Mouse (Mus musculus) effector memory CD4-positive, alpha-beta T cell, adult 7 months (primary cell): ENCODE data around the gene Aprt. TPM values are rescaled to one million over a fixed set of nuclear protein-coding genes. Genes with fewer than 3 reads are reported as not detected.

Source experiments
- polyA plus RNA-seq: library from polyadenylated mRNA; unstranded; fragments of 100-300 nt; shearing (Covaris generic); gene quantifications from one replicate; pipeline ENCODE4 v1.2.1, GENCODE M21; 2017

The Aprt gene
- 185 TPM for polyA plus RNA-seq

DNA sequence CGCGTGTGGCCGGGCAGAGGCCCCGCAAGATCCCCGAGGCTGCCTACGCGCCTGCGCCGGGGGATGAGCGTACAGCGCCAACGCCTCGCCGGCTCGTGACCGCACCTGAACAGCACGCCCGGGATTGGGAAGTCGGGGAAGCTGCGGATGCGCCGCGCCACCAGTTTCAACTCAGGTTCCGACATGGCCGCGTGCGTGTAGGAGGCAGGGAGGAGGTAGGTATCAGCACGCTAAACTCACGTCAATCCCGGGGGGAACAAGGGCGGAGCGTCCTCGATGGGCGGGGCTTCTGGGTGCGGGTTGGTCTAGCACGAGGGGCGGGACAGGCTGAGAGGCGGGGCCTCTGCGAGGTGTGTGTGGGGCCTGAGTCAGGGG, at the start of gene Aprt:
Aprt (minus strand) TSS at position 262 of the 375 bp plus-strand sequence.

DNA sequence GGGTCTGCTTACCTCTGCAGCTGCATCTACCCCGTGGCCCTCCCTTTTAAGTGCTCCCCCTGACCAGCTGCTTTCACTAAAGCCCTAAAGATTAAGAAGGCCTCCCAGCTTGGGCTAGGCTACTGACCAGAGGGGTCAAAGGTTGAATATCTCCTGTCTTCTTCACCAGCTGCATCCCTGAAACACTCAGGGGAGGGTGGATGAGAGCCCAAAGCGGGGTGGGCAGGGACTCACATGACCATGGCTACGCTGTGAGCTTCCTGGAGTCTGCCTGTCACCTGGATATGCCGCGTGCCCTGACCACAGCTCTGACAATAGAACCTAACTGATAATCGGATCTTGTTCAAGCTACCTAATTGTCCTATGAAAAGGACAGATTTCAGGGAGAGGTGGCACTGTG, 46.0 kb upstream of the Aprt start, which contains the start of gene Pabpn1l:
Pabpn1l (minus strand) TSS at position 13 of the 400 bp plus-strand sequence.

DNA sequence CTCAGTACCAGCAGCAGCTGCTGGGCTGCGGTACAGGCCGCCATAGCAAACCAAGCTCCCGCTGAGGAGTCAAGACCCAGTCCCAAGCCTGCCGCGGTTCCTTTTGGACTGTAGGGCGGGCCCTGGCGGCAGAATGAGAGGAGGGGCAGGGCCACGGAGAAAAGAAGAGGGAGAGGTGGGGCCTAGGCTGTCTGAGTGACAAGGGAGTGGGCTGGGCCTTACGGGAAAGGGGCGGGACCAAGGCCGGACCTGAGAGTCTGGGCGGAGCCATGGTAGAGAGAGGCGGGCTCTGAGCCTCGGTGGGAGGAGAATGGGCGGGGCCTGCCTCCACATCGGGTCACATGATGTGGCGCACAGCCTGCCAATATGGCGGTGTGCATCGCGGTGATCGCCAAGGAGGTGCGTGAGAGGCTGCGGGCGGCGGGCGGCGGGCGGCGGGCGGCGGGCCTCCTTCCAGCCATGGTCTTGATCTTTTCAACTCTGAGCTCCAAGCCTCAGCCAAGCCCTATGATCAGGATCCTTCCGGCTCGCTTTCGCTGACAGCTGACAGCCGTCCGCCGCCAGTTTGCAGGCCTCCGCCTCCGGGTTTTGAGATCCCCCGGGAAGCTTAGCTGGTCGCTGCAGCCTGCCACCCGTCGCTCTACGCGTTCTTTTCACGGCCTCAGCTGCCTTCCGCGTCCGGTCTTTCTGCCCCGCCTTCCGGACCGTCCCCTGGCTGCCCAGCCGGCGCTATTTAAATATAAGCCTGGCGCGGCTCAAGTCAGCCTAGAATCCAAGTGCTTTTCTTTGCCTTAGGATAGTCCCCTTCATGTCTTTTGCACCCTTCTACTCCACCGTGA, 34.8 kb upstream of the Aprt start, which contains the start of the genes Galns and Trappc2l:
Galns (minus strand) TSS at position 169 of the 839 bp plus-strand sequence.
Trappc2l (plus strand) TSS at position 346 of the 839 bp plus-strand sequence.

DNA sequence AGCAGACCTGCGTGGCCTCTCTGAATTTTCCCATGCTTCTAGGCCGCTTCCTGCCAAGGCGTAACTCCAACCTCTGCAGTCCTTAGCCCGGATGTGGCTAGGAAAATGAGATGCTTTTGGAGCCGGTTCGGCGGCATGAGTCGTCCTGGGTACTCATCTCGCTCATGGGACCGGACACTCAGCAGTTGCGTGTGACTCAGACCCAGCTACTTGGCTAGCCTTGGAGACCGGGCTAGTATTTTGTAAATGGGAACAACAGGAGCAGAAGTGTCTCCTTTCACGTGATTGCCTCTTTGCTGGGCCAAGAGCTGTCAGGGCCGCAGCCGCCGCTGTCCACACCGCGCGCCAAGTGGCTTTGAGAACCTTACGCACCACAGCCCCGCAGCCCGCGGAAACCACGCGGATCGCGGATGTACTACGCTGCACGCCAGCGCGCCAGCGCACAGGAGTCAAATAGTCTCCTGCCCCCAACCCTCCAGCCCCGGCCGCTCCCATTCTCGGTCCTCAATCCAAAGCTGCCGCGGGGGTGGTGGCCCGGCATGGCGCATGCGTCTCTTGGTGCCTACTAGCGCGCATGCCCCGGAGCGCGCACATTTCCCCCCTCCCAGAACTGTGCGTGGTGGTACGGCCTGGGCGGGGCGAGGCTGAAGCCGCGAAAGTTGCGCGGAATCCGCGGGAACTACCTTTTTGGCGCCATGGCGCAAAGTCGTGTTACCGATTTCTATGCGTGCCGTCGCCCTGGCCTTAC, 9.2 kb downstream of the Aprt start, which contains the start of gene Cdt1:
Cdt1 (plus strand) TSS at position 655 of the 748 bp plus-strand sequence.

DNA sequence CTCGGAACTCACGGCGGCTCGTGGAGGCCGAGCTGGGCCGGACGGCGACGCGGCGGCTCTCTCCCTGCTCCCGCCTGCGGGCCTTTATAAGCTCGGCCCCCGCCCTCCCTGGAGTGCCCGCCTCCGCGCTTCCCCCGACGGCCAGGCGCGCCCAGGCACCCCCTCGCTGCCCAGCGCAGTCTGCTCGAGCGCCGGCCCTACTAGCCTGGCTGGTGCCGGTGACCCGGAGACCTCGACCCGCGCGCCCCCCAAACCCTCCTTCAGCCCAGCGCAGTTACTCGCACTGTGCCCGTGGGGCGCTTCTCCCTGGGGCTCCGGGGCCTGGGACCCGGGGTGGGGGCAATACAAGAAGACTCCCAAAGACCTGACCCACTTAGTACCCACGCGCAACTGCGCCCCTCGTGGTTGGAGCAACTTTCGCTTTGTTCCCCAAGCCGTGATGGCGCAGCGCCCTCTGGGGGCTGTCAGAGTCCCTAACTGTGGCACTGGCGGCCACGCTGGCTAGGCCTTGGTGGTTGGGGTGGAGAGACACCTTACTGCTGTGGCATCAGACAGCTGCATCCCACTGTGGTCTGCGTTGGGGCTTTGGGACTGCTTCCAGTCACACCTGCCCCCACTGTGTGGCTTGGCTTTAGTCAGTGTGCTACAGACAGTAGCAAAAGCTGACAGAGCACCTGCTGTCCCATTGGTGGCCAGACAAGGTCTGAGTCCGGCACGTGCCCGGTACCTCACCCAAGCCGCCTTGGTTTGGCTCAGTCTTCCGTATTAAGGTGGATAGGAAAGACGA, 25.3 kb downstream of the Aprt start, which contains the start of gene Piezo1:
Piezo1 (minus strand) TSS at position 65 of the 787 bp plus-strand sequence.

Other genes starting within 250 kb of the Aprt start
- not detected for gene Trhr2, start 216.2 kb downstream of the Aprt start, polyA plus RNA-seq
- 53.8 TPM for gene Zc3h18, start 200.3 kb downstream of the Aprt start, polyA plus RNA-seq
- gene Il17c, start 154.9 kb downstream of the Aprt start, polyA plus RNA-seq: not detected
- gene Cyba, start 144.0 kb downstream of the Aprt start, polyA plus RNA-seq: 489 TPM
- gene Mvd, start 133.5 kb downstream of the Aprt start, polyA plus RNA-seq: 7.1 TPM
- gene Snai3, start 116.2 kb downstream of the Aprt start, polyA plus RNA-seq: 11.0 TPM
- 202 TPM for gene Rnf166, start 100.8 kb downstream of the Aprt start, polyA plus RNA-seq
- 47.3 TPM for gene Ctu2, start 100.8 kb downstream of the Aprt start, polyA plus RNA-seq
- gene Piezo1, start 25.6 kb downstream of the Aprt start, polyA plus RNA-seq: 36.6 TPM
- 115 TPM for gene Cdt1, start 8.9 kb downstream of the Aprt start, polyA plus RNA-seq
- 5.6 TPM for gene Galns, start 34.6 kb upstream of the Aprt start, polyA plus RNA-seq
- 43.7 TPM for gene Trappc2l, start 34.7 kb upstream of the Aprt start, polyA plus RNA-seq
- not detected for gene Pabpn1l, start 45.8 kb upstream of the Aprt start, polyA plus RNA-seq
- 0.78 TPM for gene Cbfa2t3, start 122.2 kb upstream of the Aprt start, polyA plus RNA-seq
- gene Acsf3, start 198.6 kb upstream of the Aprt start, polyA plus RNA-seq: 4.3 TPM